Mouse (Mus musculus) intestine, postnatal 0 days (tissue): ENCODE measurements around the gene Gm10197. TPM values are rescaled to one million over a fixed set of nuclear protein-coding genes. Genes with fewer than 3 reads are reported as not detected.

Source experiments
- ATAC-seq: fragments of 200-750 bp; cut with Nextera tagmentation; 2 replicates; pipeline ENCODE4 v1.8.0; 2017; ENCODE audit warnings: mild to moderate bottlenecking, moderate TSS enrichment, moderate library complexity
- H3K27ac ChIP-seq: fragments of 300-500 bp; sonication (generic); 2 replicates; pipeline ENCODE4 v1.5.1; 2014; ENCODE audit warnings: mild to moderate bottlenecking, low read depth, low read length, moderate library complexity
- H3K27me3 ChIP-seq: fragments of 300-500 bp; sonication (generic); replicated peaks from 2 replicates; pipeline ENCODE4 v1.6.1; 2014; ENCODE audit warnings: low read length, mixed read lengths; ENCODE audit not compliant: control insufficient read depth, insufficient read depth
- H3K36me3 ChIP-seq: fragments of 300-500 bp; sonication (generic); 2 replicates; pipeline ENCODE4 v1.6.1; 2014; ENCODE audit warnings: mild to moderate bottlenecking, moderate library complexity; ENCODE audit not compliant: control insufficient read depth, insufficient read depth
- H3K4me1 ChIP-seq: fragments of 300-500 bp; sonication (generic); replicated peaks from 2 replicates; pipeline ENCODE4 v1.6.1; 2014; ENCODE audit warnings: antibody characterized with exemption, low read length, mixed read lengths; ENCODE audit not compliant: control insufficient read depth, insufficient read depth
- H3K4me2 ChIP-seq: fragments of 300-500 bp; sonication (generic); replicated peaks from 2 replicates; pipeline ENCODE4 v1.6.1; 2014; ENCODE audit warnings: low read depth, mild to moderate bottlenecking, moderate library complexity
- H3K4me3 ChIP-seq: fragments of 300-500 bp; sonication (generic); 2 replicates; pipeline ENCODE4 v1.5.1; 2014; ENCODE audit warnings: low read depth, low read length
- H3K9ac ChIP-seq: fragments of 300-500 bp; sonication (generic); 2 replicates; pipeline ENCODE4 v1.6.1; 2014; ENCODE audit warnings: mild to moderate bottlenecking, low read depth, low read length
- H3K9me3 ChIP-seq: fragments of 300-500 bp; sonication (generic); 2 replicates; pipeline ENCODE4 v1.6.1; 2016; ENCODE audit warnings: mixed run types; ENCODE audit not compliant: control insufficient read depth
- CTCF ChIP-seq: sonication (generic); IDR thresholded peaks from 2 replicates; pipeline ENCODE4 v1.5.1; 2016; ENCODE audit warnings: low read depth, mild to moderate bottlenecking, control low read depth, antibody characterized with exemption, moderate library complexity
- WGBS: fragments of 180-500 bp; shearing (Covaris S2); extraction: QIAGEN DNeasy Blood & Tissue Kit; methylation state at CpG from one replicate; pipeline ENCODE4 v1.1.7; 2014; 5-methylcytosine and 5-hydroxymethylcytosine counted together
- polyA plus RNA-seq: library from polyadenylated mRNA; unstranded; fragments of >200 nt; fragmentation: Nextera tagmentation; extraction: Ambion mirVana; gene quantifications from 2 replicates; pipeline ENCODE4 v1.2.1, GENCODE M21; 2015

The Gm10197 gene
- polyA plus RNA-seq, 1 experiment from 2014 or later: not detected

- H3K36me3 ChIP-seq: no peaks in the 10 kb centered on the region
- H3K4me3 ChIP-seq: no peak overlapping the region
- H3K27ac ChIP-seq: no peak overlapping the region
- H3K9ac ChIP-seq: no peak overlapping the region
- no peak for TF ChIP-seq CTCF
- H3K4me2 ChIP-seq: peak overlapping the region; percentile 59
- WGBS: 25% methylated on average over 2 of the region's 2 CpGs
- H3K4me1 ChIP-seq: no peaks in the 10 kb centered on the region
- no peaks in the 10 kb centered on the region for H3K9me3 ChIP-seq
- no peaks in the 10 kb centered on the region for H3K27me3 ChIP-seq
- ATAC-seq: no peak
These were observed 7.0 kb downstream of the Gm10197 start for GRCm38 (mm10) chr19:53364551-53364950.

GRCm38 (mm10) chr19:53362967-53363366, 8.6 kb downstream of the Gm10197 start:
- Histone ChIP-seq H3K27me3 (no peaks in the 10 kb centered on the region), H3K4me1 (no peaks in the 10 kb centered on the region)
- ATAC-seq: no peak

GRCm38 (mm10) chr19:53360265-53360958, 11.2 kb downstream of the Gm10197 start:
- Histone ChIP-seq H3K27ac (no peak overlapping the region), H3K27me3 (no peaks in the 10 kb centered on the region), H3K4me3 (no peak overlapping the region), H3K4me2 (peak overlapping the region; percentile 44; the same call in 1 of the 2 replicates), H3K4me1 (no peaks in the 10 kb centered on the region), H3K9ac (no peak overlapping the region), H3K9me3 (no peaks in the 10 kb centered on the region), H3K36me3 (no peaks in the 10 kb centered on the region)
- 56% methylated on average over 8 of the region's 8 CpGs for WGBS
- no peak for ATAC-seq
- TF ChIP-seq CTCF: no peak

More at GRCm38 (mm10) chr19:53362967-53363366, 8.6 kb downstream of the Gm10197 start:
- WGBS: 47% methylated on average over 2 of the region's 2 CpGs
- Histone ChIP-seq H3K9me3 (no peaks in the 10 kb centered on the region), H3K27ac (no peak overlapping the region), H3K9ac (no peak overlapping the region), H3K4me2 (no peak overlapping the region), H3K36me3 (no peaks in the 10 kb centered on the region), H3K4me3 (no peak overlapping the region)
- peak; percentile 68 for TF ChIP-seq CTCF

- Histone ChIP-seq H3K4me2 (peak overlapping the region; percentile 44), H3K27me3 (no peaks in the 10 kb centered on the region), H3K9me3 (no peaks in the 10 kb centered on the region), H3K4me1 (no peaks in the 10 kb centered on the region), H3K9ac (no peak overlapping the region), H3K36me3 (no peaks in the 10 kb centered on the region), H3K4me3 (0 out of 2 replicates have a peak overlapping the region, but pooled peaks have one; percentile 5), H3K27ac (no peak overlapping the region)
- no peak for ATAC-seq
- no peak for TF ChIP-seq CTCF
- WGBS: 62% methylated on average over 22 of the region's 22 CpGs
These were observed 12.2 kb downstream of the Gm10197 start for GRCm38 (mm10) chr19:53359160-53360033.

- Histone ChIP-seq H3K9ac (no peak overlapping the region), H3K9me3 (no peaks in the 10 kb centered on the region), H3K4me1 (no peaks in the 10 kb centered on the region), H3K27me3 (no peaks in the 10 kb centered on the region), H3K36me3 (peaks cover 11% of the 10 kb centered on the region), H3K27ac (no peak overlapping the region), H3K4me2 (no peak overlapping the region), H3K4me3 (no peak overlapping the region)
- ATAC-seq: no peak
- TF ChIP-seq CTCF: no peak
- WGBS: 84% methylated on average over 16 of the region's 16 CpGs
These were observed 16.5 kb downstream of the Gm10197 start for GRCm38 (mm10) chr19:53355065-53355464.

- no peak overlapping the region for H3K4me3 ChIP-seq
- no peak for TF ChIP-seq CTCF
- no peak overlapping the region for H3K27ac ChIP-seq
- no peak for ATAC-seq
- 83% methylated on average over 7 of the region's 7 CpGs for WGBS
- no peaks in the 10 kb centered on the region for H3K27me3 ChIP-seq
- no peaks in the 10 kb centered on the region for H3K9me3 ChIP-seq
- H3K36me3 ChIP-seq: peaks cover 11% of the 10 kb centered on the region
- no peaks in the 10 kb centered on the region for H3K4me1 ChIP-seq
- no peak overlapping the region for H3K9ac ChIP-seq
- no peak overlapping the region for H3K4me2 ChIP-seq
These were observed 17.1 kb downstream of the Gm10197 start for GRCm38 (mm10) chr19:53354271-53355000.
